Mouse (Mus musculus) myocyte (in vitro differentiated cells): ENCODE measurements around the gene Pcdh8. TPM values are rescaled to one million over a fixed set of nuclear protein-coding genes. Genes with fewer than 3 reads are reported as not detected.

ENCODE experiments used
- H3K27me3 ChIP-seq: one replicate; pipeline ENCODE4 v1.6.1; 2011; ENCODE audit not compliant: control insufficient read depth, insufficient read depth, insufficient read length
- H3K36me3 ChIP-seq: one replicate; pipeline ENCODE4 v1.6.1; 2011; ENCODE audit not compliant: control insufficient read depth, insufficient read depth
- H3K4me2 ChIP-seq: one replicate; pipeline ENCODE4 v1.6.1; 2011; ENCODE audit warnings: low read depth, control low read depth
- H3K4me3 ChIP-seq: one replicate; pipeline ENCODE4 v1.5.1; 2011; ENCODE audit warnings: mild to moderate bottlenecking, control low read depth, moderate library complexity
- H3K79me2 ChIP-seq: one replicate; pipeline ENCODE4 v1.6.1; 2011; ENCODE audit not compliant: control insufficient read depth, insufficient read depth
- H3ac ChIP-seq: one replicate; pipeline ENCODE4 v1.6.1; 2011; ENCODE audit not compliant: control insufficient read depth, insufficient read length
- CEBPB ChIP-seq: IDR thresholded peaks from 2 replicates; pipeline ENCODE4 v1.6.1; 2011; ENCODE audit warnings: mild to moderate bottlenecking, moderate library complexity; ENCODE audit not compliant: poor library complexity, insufficient read depth, severe bottlenecking
- E2F4 ChIP-seq: IDR thresholded peaks from one replicate; pipeline ENCODE4 v1.6.1; 2011; ENCODE audit warnings: mild to moderate bottlenecking, control low read depth, moderate library complexity; ENCODE audit not compliant: insufficient read depth
- MAX ChIP-seq: IDR thresholded peaks from one replicate; pipeline ENCODE4 v1.6.1; 2011; ENCODE audit warnings: low read depth, mild to moderate bottlenecking, control low read depth
- MYOD1 ChIP-seq, 3 experiments: IDR thresholded peaks; one replicate each; pipeline ENCODE4 v1.6.1; 2011; ENCODE audit warnings: control low read depth in 2 of 3, low read depth in 2 of 3, mild to moderate bottlenecking in 2 of 3, moderate library complexity in 1 of 3; ENCODE audit not compliant: insufficient read length in 2 of 3, control insufficient read depth in 1 of 3
- MYOG ChIP-seq, 3 experiments: IDR thresholded peaks; one replicate each; pipeline ENCODE4 v1.6.1; 2011; ENCODE audit warnings: control low read depth in 2 of 3, low read depth in 2 of 3, mild to moderate bottlenecking in 2 of 3; ENCODE audit not compliant: insufficient read length in 2 of 3, control insufficient read depth in 1 of 3, insufficient read depth in 1 of 3
- POLR2A ChIP-seq: IDR thresholded peaks from one replicate; pipeline ENCODE4 v1.6.1; 2011; ENCODE audit warnings: low read depth, mild to moderate bottlenecking, control low read depth, moderate library complexity; ENCODE audit not compliant: insufficient read length
- POLR2AphosphoS2 ChIP-seq: IDR thresholded peaks from one replicate; pipeline ENCODE4 v1.6.1; 2011; ENCODE audit warnings: low read depth, control low read depth; ENCODE audit not compliant: insufficient read length
- REST ChIP-seq: IDR thresholded peaks from one replicate; pipeline ENCODE4 v1.6.1; 2011; ENCODE audit warnings: mild to moderate bottlenecking, control low read depth, moderate library complexity; ENCODE audit not compliant: insufficient read depth, insufficient read length
- SRF ChIP-seq: IDR thresholded peaks from one replicate; pipeline ENCODE4 v1.6.1; 2011; ENCODE audit warnings: low read depth; ENCODE audit not compliant: control insufficient read depth, insufficient read length
- TCF12 ChIP-seq: IDR thresholded peaks from one replicate; pipeline ENCODE4 v1.6.1; 2011; ENCODE audit warnings: mild to moderate bottlenecking, control low read depth; ENCODE audit not compliant: poor library complexity, insufficient read depth, severe bottlenecking
- TCF3 ChIP-seq: IDR thresholded peaks from one replicate; pipeline ENCODE4 v1.6.1; 2011; ENCODE audit warnings: low read depth, control low read depth; ENCODE audit not compliant: insufficient read length
- USF1 ChIP-seq: IDR thresholded peaks from one replicate; pipeline ENCODE4 v1.6.1; 2011; ENCODE audit warnings: low read depth, mild to moderate bottlenecking, control low read depth, moderate library complexity
- polyA plus RNA-seq: library from polyadenylated mRNA; unstranded; fragments of >200 nt; fragmentation: generic; extraction: Trizol; gene quantifications from one replicate; pipeline ENCODE4 v1.2.1, GENCODE M21; 2012; ENCODE audit warnings: missing spikeins

Pcdh8 gene
- polyA plus RNA-seq, 1 experiment, result 0.02 TPM

DNA sequence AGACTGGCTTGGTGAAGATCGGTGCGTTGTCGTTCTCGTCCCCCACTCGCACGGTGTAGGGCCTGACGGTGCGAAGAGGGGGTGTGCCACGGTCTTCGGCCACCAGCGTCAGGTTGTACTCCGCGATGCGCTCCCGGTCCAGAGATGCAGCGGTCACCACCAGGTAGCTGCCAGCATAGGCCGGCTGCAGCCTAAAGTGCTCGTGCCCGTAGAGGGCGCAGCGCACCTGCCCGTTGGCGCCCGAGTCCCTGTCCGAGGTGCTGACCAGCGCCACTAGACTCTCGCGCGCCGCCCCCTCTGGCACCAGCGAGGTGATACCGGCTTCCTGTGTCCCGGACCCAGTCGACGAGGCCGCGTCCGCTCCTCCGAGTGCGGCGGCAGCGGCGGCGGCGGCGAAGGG is 1.5 kb downstream of the Pcdh8 start:
- no peak overlapping the region for H3K4me3 ChIP-seq
- no peak overlapping the region for H3K4me2 ChIP-seq
- H3ac ChIP-seq, result no peak overlapping the region
- TF ChIP-seq SRF (no peak), REST (peak; percentile 78)
- no peaks in the 10 kb centered on the region for H3K79me2 ChIP-seq
- H3K36me3 ChIP-seq, result no peaks in the 10 kb centered on the region
- peaks cover 23% of the 10 kb centered on the region for H3K27me3 ChIP-seq

DNA sequence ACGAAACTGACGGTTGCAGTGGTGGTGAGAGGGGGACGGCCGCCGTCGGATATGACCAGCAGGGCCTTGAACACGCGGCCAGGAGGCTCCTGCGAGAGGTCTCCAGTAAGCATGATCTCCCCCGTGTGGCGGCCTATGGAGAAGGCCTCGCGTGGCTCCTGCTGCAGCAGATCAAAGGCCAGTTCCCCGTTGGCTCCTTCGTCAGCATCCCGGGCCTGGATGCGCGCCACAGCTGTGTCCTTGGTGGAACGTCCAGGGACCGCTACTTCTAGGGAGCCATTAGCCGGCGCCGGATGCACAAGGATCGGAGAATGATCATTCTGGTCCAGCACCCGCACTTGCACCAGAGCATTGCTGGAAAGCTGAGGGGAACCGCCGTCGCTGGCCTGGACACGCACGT is 2.1 kb downstream of the Pcdh8 start:
- H3K4me3 ChIP-seq, result no peak overlapping the region

DNA sequence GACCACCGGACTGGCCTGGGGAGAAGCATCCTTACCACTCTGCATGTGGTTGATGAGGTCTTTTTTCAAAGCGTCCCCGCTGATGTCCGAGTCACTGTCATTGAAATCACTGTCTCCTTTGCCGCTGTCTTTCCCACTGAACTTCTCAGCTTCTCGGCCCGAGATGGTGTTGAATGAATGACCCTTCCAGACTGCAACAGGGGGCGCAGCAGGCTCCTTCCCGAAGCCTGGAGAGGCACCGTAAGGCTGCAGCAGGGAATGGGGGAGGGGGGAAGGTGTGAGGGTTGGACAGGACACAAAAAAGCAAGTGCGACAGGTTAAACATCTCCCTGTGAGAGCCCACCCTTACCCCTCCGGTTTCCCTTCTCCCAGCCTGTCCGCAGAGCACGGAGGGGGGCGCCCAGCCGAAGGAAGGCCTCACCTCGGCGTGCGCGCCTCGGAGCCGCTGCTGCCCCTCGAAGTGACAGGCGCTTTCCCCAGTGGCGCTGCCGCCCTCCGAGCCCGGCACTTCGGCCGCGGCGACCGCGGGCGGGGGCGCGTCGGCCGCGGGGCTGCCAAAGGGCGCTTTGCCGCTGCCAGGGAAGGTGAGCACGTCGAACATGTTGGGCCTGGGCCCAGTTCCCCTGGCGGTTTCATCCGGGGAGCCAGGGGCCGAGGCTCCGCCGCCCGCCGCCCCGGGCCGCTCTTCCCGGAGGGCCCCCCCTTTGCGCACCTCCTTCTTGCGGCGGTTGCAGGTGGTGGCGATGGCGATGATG is 2.9 kb downstream of the Pcdh8 start:
- Histone ChIP-seq H3K4me2 (no peak overlapping the region), H3K27me3 (peaks cover 11% of the 10 kb centered on the region), H3K4me3 (no peak overlapping the region), H3ac (no peak overlapping the region), H3K36me3 (no peaks in the 10 kb centered on the region), H3K79me2 (no peaks in the 10 kb centered on the region)
- TF ChIP-seq TCF3 (no peak), E2F4 (no peak), SRF (no peak)

More for the DNA sequence above, 2.1 kb downstream of the Pcdh8 start:
- TF ChIP-seq USF1 (no peak), TCF12 (no peak), MYOD1 (IDR thresholded peaks at IDR 0.05; ENCODE audit: control insufficient read depth in 1 of 3, insufficient read length in 2 of 3, low read depth in 2 of 3) (no peak), TCF3 (no peak), POLR2A (no peak), MAX (no peak), SRF (no peak), POLR2AphosphoS2 (no peak), CEBPB (no peak), MYOG (IDR thresholded peaks at IDR 0.05; ENCODE audit: control insufficient read depth in 1 of 3, insufficient read depth in 1 of 3, insufficient read length in 2 of 3, low read depth in 2 of 3) (no peak), E2F4 (no peak), REST (no peak)
- Histone ChIP-seq H3ac (no peak overlapping the region), H3K4me2 (no peak overlapping the region), H3K27me3 (peaks cover 19% of the 10 kb centered on the region), H3K36me3 (no peaks in the 10 kb centered on the region), H3K79me2 (no peaks in the 10 kb centered on the region)

DNA sequence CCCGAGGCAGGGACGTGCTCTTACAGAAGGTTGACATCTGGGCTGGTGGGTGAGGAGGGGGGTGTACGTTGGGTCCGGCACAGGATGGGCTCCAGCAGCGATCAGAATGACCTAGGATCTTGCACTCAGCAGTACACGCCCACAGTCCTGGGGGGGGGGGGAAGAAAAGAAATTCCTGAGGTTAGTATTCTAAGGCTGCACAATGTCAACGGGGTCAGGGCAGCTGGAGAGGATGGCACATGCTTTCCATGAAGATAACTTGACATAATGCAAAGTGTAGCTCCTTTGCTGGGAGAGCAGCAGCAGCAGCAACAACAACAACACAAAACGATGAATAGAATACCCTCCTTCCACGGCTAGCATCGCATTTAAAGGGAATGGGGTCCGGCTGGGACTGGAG is 3.5 kb downstream of the Pcdh8 start:
- Histone ChIP-seq H3K36me3 (no peaks in the 10 kb centered on the region), H3K4me3 (no peak overlapping the region), H3K79me2 (no peaks in the 10 kb centered on the region), H3K4me2 (no peak overlapping the region), H3ac (no peak overlapping the region), H3K27me3 (peaks cover 5% of the 10 kb centered on the region)
- no peak for TF ChIP-seq POLR2AphosphoS2
- no peak for TF ChIP-seq MAX
- TF ChIP-seq MYOG (IDR thresholded peaks at IDR 0.05; ENCODE audit: control insufficient read depth in 1 of 3, insufficient read depth in 1 of 3, insufficient read length in 2 of 3, low read depth in 2 of 3), result no peak
- TF ChIP-seq SRF, result no peak
- no peak for TF ChIP-seq REST
- TF ChIP-seq POLR2A, result no peak
- TF ChIP-seq USF1, result no peak
- no peak for TF ChIP-seq MYOD1 (IDR thresholded peaks at IDR 0.05; ENCODE audit: control insufficient read depth in 1 of 3, insufficient read length in 2 of 3, low read depth in 2 of 3)
- TF ChIP-seq TCF12, result no peak
- TF ChIP-seq E2F4, result no peak
- no peak for TF ChIP-seq TCF3
- no peak for TF ChIP-seq CEBPB

DNA sequence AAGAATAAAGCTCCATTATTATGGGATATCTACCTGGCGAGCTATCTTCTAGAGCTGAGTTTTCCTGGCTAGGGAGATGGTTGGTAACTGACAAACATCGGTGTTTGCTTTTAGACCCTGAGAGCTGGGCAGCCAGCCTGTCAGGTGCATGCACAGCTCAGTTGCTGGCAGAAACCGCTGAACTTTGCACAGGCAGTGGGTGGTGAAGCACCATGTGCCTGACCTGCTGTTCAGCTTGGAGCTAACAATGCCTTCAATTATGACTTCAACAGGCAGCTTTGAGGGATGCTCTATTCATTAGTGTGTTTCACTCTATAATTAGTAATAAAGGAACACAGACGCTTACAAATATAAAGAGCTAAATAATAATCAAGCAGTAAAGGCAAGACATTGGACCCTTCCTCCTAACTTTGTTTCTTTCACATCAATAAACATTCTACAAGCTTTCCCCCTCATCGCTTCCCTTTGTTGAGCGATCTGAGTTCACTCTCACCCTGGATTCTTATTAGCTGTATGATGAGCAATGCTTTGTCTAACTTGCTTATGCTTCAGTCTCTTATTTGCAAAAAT is 5.8 kb downstream of the Pcdh8 start:
- Histone ChIP-seq H3K27me3 (no peaks in the 10 kb centered on the region), H3K4me3 (no peak overlapping the region), H3K4me2 (no peak overlapping the region), H3K36me3 (no peaks in the 10 kb centered on the region), H3ac (no peak overlapping the region), H3K79me2 (no peaks in the 10 kb centered on the region)
- TF ChIP-seq POLR2AphosphoS2 (no peak), TCF12 (no peak), CEBPB (no peak), SRF (no peak), E2F4 (no peak), MYOG (IDR thresholded peaks at IDR 0.05; ENCODE audit: control insufficient read depth in 1 of 3, insufficient read depth in 1 of 3, insufficient read length in 2 of 3, low read depth in 2 of 3) (no peak), REST (no peak), POLR2A (no peak), MAX (no peak), MYOD1 (IDR thresholded peaks at IDR 0.05; ENCODE audit: control insufficient read depth in 1 of 3, insufficient read length in 2 of 3, low read depth in 2 of 3) (no peak)
